Mouse (Mus musculus): ENCODE measurements around the gene Gstm2. TPM values are rescaled to one million over a fixed set of nuclear protein-coding genes. Genes with fewer than 3 reads are reported as not detected.

Gstm2 gene
- polyA plus RNA-seq, 1 experiment from 2014 or later, result 5.9 TPM

GRCm38 (mm10) chr3:107940524-107940923 is 45.7 kb downstream of the Gstm2 start:
- H3K27ac ChIP-seq, result no peak overlapping the region
- whole genome bisulfite sequencing (ENCODE audit: insufficient replicate concordance), result 66% methylated on average over 7 of the region's 7 CpGs
- DNase-seq, result no peak
- H3K4me1 ChIP-seq (replicated peaks), result peaks cover 4% of the 10 kb centered on the region; the same call in 1 of the 2 replicates
- no peak overlapping the region for H3K4me2 ChIP-seq
- H3K36me3 ChIP-seq, result no peaks in the 10 kb centered on the region
- no peak overlapping the region for H3K9ac ChIP-seq
- H3K4me3 ChIP-seq (replicated peaks), result no peak overlapping the region
- no peak for ATAC-seq (ENCODE audit: low read depth)
- no peaks in the 10 kb centered on the region for H3K27me3 ChIP-seq
- no peaks in the 10 kb centered on the region for H3K9me3 ChIP-seq (replicated peaks)

GRCm38 (mm10) chr3:107939830-107940229 is 46.4 kb downstream of the Gstm2 start:
- H3K9me3 ChIP-seq (replicated peaks), result no peaks in the 10 kb centered on the region
- ATAC-seq (ENCODE audit: low read depth) (0 out of 2 replicates have a peak, but pooled peaks have one; percentile 5), DNase-seq (no peak)
- WGBS (ENCODE audit: insufficient replicate concordance), result 53% methylated on average over 4 of the region's 4 CpGs
- no peak overlapping the region for H3K9ac ChIP-seq
- no peaks in the 10 kb centered on the region for H3K27me3 ChIP-seq
- no peak overlapping the region for H3K4me3 ChIP-seq (replicated peaks)
- no peak overlapping the region for H3K27ac ChIP-seq
- H3K36me3 ChIP-seq, result no peaks in the 10 kb centered on the region
- no peak overlapping the region for H3K4me2 ChIP-seq
- peaks cover 4% of the 10 kb centered on the region; the same call in 1 of the 2 replicates for H3K4me1 ChIP-seq (replicated peaks)

GRCm38 (mm10) chr3:107939403-107939802 is 46.9 kb downstream of the Gstm2 start:
- DNase-seq (peak; percentile 43), ATAC-seq (ENCODE audit: low read depth) (peak; percentile 14; the same call in 1 of the 2 replicates)
- peaks cover 4% of the 10 kb centered on the region; the same call in 1 of the 2 replicates for H3K4me1 ChIP-seq (replicated peaks)
- WGBS (ENCODE audit: insufficient replicate concordance), result 23% methylated on average over 3 of the region's 3 CpGs
- H3K9me3 ChIP-seq (replicated peaks), result no peaks in the 10 kb centered on the region
- H3K36me3 ChIP-seq, result no peaks in the 10 kb centered on the region
- H3K27me3 ChIP-seq, result no peaks in the 10 kb centered on the region
- no peak overlapping the region for H3K4me3 ChIP-seq (replicated peaks)
- H3K4me2 ChIP-seq, result no peak overlapping the region
- no peak overlapping the region for H3K27ac ChIP-seq
- H3K9ac ChIP-seq, result no peak overlapping the region

- Histone ChIP-seq H3K27me3 (no peaks in the 10 kb centered on the region; the same call in 1 of the 2 replicates), H3K36me3 (no peaks in the 10 kb centered on the region), H3K9me3 (replicated peaks) (no peaks in the 10 kb centered on the region), H3K4me1 (replicated peaks) (peaks cover 17% of the 10 kb centered on the region), H3K4me2 (no peak overlapping the region), H3K9ac (no peak overlapping the region), H3K4me3 (replicated peaks) (no peak overlapping the region), H3K27ac (no peak overlapping the region)
- ATAC-seq (ENCODE audit: low read depth) (no peak), DNase-seq (no peak)
- 10% methylated on average over 3 of the region's 3 CpGs for WGBS (ENCODE audit: insufficient replicate concordance)
Measured at GRCm38 (mm10) chr3:107935888-107936287, 50.4 kb downstream of the Gstm2 start.

- H3K4me1 ChIP-seq (replicated peaks), result peaks cover 17% of the 10 kb centered on the region
- H3K9me3 ChIP-seq (replicated peaks), result no peaks in the 10 kb centered on the region
- H3K27me3 ChIP-seq, result no peaks in the 10 kb centered on the region; the same call in 1 of the 2 replicates
- ATAC-seq (ENCODE audit: low read depth), result no peak
- H3K27ac ChIP-seq, result no peak overlapping the region
- DNase-seq, result no peak
- no peak overlapping the region for H3K4me3 ChIP-seq (replicated peaks)
- H3K36me3 ChIP-seq, result no peaks in the 10 kb centered on the region
- H3K4me2 ChIP-seq, result no peak overlapping the region
- WGBS (ENCODE audit: insufficient replicate concordance), result 67% methylated on average over 3 of the region's 3 CpGs
- no peak overlapping the region for H3K9ac ChIP-seq
Measured at GRCm38 (mm10) chr3:107935268-107935667, 51.0 kb downstream of the Gstm2 start.

GRCm38 (mm10) chr3:107932128-107932527 is 54.1 kb downstream of the Gstm2 start:
- H3K27me3 ChIP-seq, result no peaks in the 10 kb centered on the region; the same call in 1 of the 2 replicates
- ATAC-seq (ENCODE audit: low read depth), result no peak
- H3K4me1 ChIP-seq (replicated peaks), result peaks cover 13% of the 10 kb centered on the region
- no peak overlapping the region for H3K9ac ChIP-seq
- no peak for DNase-seq
- no peak overlapping the region for H3K27ac ChIP-seq
- no peak overlapping the region for H3K4me3 ChIP-seq (replicated peaks)
- no peaks in the 10 kb centered on the region for H3K9me3 ChIP-seq (replicated peaks)
- no peaks in the 10 kb centered on the region for H3K36me3 ChIP-seq
- WGBS (ENCODE audit: insufficient replicate concordance), result 70% methylated on average over 6 of the region's 6 CpGs
- H3K4me2 ChIP-seq, result no peak overlapping the region

Other genes starting within 250 kb of the Gstm2 start
- gene Csf1, start 226.0 kb downstream of the Gstm2 start, polyA plus RNA-seq (2015; fragmentation: Nextera tagmentation; extraction: Ambion mirVana), result 4.6 and 6.1 TPM in 2 replicates
- not detected in 2 replicates for gene Eps8l3, start 109.2 kb downstream of the Gstm2 start, polyA plus RNA-seq (2015; fragmentation: Nextera tagmentation; extraction: Ambion mirVana)
- 148 and 158 TPM in 2 replicates for gene Gstm5, start 90.6 kb downstream of the Gstm2 start, polyA plus RNA-seq (2015; fragmentation: Nextera tagmentation; extraction: Ambion mirVana)
- 11.1 and 13.2 TPM in 2 replicates for gene Gstm7, start 54.6 kb downstream of the Gstm2 start, polyA plus RNA-seq (2015; fragmentation: Nextera tagmentation; extraction: Ambion mirVana)
- 9.0 and 12.0 TPM in 2 replicates for gene Gstm6, start 42.7 kb downstream of the Gstm2 start, polyA plus RNA-seq (2015; fragmentation: Nextera tagmentation; extraction: Ambion mirVana)
- 11.4 and 11.8 TPM in 2 replicates for gene Gstm3, start 17.2 kb downstream of the Gstm2 start, polyA plus RNA-seq (2015; fragmentation: Nextera tagmentation; extraction: Ambion mirVana)
- 264 and 265 TPM in 2 replicates for gene Gstm1, start 31.5 kb upstream of the Gstm2 start, polyA plus RNA-seq (2015; fragmentation: Nextera tagmentation; extraction: Ambion mirVana)
- 17.9 and 19.6 TPM in 2 replicates for gene Gstm4, start 58.4 kb upstream of the Gstm2 start, polyA plus RNA-seq (2015; fragmentation: Nextera tagmentation; extraction: Ambion mirVana)
- 46.0 and 48.2 TPM in 2 replicates for gene Ampd2, start 100.2 kb upstream of the Gstm2 start, polyA plus RNA-seq (2015; fragmentation: Nextera tagmentation; extraction: Ambion mirVana)
- gene Gnat2, start 106.3 kb upstream of the Gstm2 start, polyA plus RNA-seq (2015; fragmentation: Nextera tagmentation; extraction: Ambion mirVana), result 2.6 and 3.1 TPM in 2 replicates
- gene Gnai3, start 159.7 kb upstream of the Gstm2 start, polyA plus RNA-seq (2015; fragmentation: Nextera tagmentation; extraction: Ambion mirVana), result 67.8 and 83.4 TPM in 2 replicates
- not detected in 2 replicates for gene Gpr61, start 168.4 kb upstream of the Gstm2 start, polyA plus RNA-seq (2015; fragmentation: Nextera tagmentation; extraction: Ambion mirVana)
- 0.35 and 0.51 TPM in 2 replicates for gene Amigo1, start 199.9 kb upstream of the Gstm2 start, polyA plus RNA-seq (2015; fragmentation: Nextera tagmentation; extraction: Ambion mirVana)
- 1.7 and 2.0 TPM in 2 replicates for gene Cyb561d1, start 214.8 kb upstream of the Gstm2 start, polyA plus RNA-seq (2015; fragmentation: Nextera tagmentation; extraction: Ambion mirVana)
- 3.1 and 3.3 TPM in 2 replicates for gene Atxn7l2, start 224.5 kb upstream of the Gstm2 start, polyA plus RNA-seq (2015; fragmentation: Nextera tagmentation; extraction: Ambion mirVana)
- 0.05 and 0.07 TPM in 2 replicates for gene Sypl2, start 240.2 kb upstream of the Gstm2 start, polyA plus RNA-seq (2015; fragmentation: Nextera tagmentation; extraction: Ambion mirVana)

Measured in liver, embryonic 13.5 days (tissue).